Mouse (Mus musculus) adrenal gland, adult 2 months (tissue): ENCODE measurements around the gene Thsd7b. TPM values are rescaled to one million over a fixed set of nuclear protein-coding genes. Genes with fewer than 3 reads are reported as not detected.
A peak's percentile ranks its signal among the peaks of the same experiment; 100 is the strongest.

Experiments used
- DNase-seq: peaks from one replicate; pipeline ENCODE4 v3.0.0; 2021
- polyA plus RNA-seq: library from polyadenylated mRNA; depleted of rRNA; stranded (reverse); fragments of >200 nt; gene quantifications from 2 replicates; pipeline ENCODE4 v1.2.3, GENCODE M21; 2012
- total RNA-seq, 2 experiments: library from RNA; stranded (reverse); gene quantifications; 2 replicates each; pipeline ENCODE4 v1.2.3; 2021

The Thsd7b gene
- total and polyA plus RNA-seq, 3 experiments, result 0.28 to 1.5 (median 0.45) TPM

DNA sequence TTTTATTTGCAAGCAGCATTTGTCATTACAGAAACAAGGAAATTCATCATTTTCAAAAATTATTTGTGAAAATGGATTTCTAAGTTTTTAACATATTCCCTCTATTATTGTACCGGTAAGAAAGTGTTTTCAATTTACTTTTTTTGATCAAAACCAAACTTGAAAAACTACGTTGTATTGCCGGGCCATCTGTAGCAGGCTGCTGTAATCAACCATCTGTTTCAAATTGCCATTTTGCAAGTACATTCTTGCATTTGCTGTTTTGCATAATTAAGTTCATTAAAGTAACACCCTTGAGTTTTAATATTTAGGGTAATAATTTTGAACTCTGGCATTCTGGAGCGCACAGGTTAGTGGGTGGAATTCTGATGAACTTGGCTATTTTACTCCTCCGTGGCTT is 246.6 kb downstream of the Thsd7b start:
- no peak for DNase-seq

DNA sequence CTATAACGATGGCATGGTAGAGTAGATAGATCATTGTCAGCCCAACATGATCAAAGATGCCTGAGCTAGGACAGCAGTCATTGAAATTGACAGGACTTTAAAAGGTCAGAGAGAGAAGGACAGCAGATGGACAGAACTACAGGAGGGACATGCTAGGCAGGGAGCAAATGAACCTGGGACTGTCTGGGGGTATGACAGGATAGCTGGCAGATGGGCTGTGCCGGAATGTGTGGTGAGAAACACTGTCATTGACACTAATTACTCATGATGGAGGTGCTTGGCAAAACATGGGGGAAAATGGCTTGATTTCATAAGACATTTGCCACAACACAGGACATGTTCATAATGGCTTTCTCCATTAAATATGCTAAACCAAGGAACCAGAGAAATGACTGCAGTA is 253.9 kb downstream of the Thsd7b start:
- no peak for DNase-seq

DNA sequence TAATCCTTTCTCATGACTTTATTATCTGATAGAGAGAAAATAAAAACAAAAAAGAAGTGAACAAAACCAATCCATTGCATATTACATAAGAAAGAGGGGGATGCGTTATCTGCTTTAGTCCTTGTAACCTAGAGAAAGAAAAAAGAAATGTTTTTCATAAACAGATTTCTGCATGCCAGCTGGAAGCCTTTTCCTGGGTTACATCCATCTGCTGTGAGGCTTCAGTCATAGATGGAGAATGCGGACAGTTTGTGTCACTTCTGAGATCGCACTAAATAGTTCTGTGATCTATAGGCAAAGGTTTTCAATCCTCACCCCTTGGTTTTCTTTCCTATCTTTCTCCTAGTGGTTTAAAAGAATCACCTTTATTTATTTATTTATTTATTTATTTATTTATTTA is 259.1 kb downstream of the Thsd7b start:
- no peak for DNase-seq

DNA sequence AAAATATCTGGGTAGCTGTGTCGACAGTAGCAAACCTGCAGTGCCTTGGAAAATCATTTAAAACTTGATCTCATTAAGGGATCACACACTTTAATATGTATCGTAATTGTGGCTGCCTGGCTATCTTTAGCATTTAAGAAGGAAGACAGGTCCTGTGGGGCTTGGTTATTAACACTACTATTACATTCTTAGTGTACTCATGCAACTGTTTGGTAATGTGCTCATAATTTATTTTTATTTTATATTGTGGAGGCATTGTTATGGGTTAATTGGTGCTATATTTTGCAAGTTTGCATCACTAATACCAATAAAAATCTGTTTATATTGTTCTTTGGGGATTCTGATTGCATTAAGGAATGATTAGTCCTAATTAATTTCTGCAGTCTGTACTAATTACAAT is 265.4 kb downstream of the Thsd7b start:
- DNase-seq, result no peak

DNA sequence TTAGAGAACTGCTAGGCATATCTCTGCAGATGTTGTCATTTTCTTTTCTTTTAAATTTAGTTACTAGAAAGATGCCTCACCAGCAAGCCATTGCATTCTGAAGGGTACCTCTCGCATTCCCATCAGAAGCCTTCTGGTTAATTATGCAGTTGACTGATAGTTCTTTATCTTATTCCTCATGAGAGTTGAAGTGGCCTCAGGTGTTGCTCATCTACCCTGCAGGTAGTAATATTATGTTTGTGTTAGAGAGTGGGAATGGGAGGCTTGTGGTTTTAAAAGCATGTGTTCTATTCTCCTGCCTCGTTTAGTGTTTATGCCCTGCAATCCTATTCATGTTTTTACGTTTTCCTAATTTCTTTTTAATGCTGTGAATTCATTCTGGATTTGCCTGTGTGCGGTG is 265.9 kb downstream of the Thsd7b start:
- no peak for DNase-seq

DNA sequence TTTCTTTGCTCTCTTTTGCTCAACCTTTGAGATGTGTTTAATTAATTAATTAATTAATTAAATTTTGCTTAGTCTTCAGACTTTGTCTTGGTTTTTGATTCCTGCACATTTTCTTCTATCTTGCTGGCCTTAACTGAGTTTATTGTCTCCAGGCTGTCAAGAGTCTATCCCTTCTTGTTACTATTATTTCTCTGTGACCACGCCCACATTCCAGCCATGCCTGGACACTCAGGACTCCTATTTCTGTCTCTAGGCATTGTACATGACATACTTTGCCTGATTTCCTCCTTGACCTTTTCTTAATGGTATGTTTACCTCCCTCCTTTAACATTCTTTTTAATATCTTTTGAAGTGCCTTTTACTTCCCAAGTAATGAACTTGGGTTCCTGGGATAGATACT is 267.6 kb downstream of the Thsd7b start:
- no peak for DNase-seq

DNA sequence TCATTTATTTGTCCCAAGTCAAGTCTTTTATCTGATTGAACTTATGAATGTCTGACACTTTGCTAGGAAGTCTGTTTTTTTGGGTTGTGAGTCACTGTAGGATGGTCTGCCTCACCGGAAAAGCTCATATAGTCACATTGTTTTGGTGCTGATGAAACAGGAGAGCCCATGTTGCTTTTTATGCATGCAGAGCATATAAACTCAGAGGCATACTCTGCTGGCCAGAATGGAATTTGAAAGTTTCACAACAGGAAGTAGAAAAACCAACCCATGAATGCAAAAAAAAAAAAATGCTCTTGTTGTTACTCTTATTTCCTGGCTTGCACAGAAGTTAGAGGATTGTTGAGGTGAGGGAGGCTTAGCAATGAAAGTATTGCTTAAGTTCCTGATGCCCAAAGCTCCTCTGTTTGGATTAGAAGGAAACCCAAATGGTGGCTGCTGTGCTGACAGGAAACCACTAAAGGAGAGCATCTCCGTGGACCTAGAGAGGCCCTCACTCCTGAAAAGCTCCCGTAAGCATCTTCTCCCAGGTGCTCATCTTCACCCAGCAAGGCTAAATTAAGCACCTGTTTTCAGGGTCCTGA is 269.6 kb downstream of the Thsd7b start:
- no peak for DNase-seq

DNA sequence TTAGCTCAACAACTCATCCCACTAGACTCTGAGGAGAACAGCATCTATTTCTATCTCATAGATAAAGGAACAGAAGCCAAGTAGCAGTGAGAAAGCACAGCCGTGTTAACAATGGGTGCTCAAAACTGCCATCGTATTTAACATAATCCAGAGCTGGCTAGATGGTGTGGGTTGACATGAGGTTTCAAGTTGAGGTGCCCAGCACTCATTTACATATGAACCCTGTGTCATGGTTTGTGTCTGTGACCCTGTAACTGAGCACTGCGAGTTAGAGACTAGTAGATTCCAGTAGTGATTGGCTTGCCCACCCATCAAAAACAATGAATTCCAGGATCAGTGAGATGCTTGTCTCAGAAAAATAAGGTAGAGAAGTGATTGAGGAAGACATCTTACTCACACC is 270.1 kb downstream of the Thsd7b start:
- no peak for DNase-seq

DNA sequence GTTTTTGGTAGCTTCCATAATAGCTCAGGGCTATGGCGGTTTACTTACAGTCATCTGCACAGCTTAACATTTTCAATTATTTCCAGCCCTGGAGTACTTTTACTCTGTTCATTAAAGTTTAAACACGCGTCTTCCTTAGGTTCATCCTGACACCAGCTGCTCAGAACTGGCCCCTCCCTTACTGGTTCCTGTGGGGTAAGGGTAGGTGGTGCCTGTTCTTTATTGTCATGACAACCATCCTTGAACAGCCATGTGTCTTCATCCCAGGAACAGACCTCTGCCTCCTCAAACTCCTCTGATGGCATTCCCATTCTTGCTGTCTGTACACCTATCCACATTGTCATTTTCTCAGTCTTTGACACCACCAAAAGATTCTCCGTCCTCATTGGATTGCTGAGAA is 285.0 kb downstream of the Thsd7b start:
- no peak for DNase-seq

DNA sequence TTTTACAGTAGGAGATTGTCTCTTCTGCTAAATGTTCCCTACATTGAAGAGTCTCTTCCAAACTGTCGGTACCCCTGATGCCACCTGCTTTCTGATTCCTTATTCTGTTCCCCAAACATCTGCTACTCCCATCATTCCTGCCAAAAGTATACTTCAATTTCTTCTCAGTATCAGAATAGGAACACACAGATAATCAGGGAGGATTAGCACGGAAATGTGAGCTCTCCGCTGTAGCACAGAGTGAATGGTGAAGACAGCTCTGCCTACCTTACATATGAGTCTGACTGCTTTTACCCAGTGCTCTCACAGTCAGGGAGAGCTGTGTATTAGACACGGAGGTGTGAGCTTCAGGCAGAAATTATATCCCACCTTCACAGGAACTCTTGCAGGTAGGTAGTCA is 286.0 kb downstream of the Thsd7b start:
- no peak for DNase-seq

DNA sequence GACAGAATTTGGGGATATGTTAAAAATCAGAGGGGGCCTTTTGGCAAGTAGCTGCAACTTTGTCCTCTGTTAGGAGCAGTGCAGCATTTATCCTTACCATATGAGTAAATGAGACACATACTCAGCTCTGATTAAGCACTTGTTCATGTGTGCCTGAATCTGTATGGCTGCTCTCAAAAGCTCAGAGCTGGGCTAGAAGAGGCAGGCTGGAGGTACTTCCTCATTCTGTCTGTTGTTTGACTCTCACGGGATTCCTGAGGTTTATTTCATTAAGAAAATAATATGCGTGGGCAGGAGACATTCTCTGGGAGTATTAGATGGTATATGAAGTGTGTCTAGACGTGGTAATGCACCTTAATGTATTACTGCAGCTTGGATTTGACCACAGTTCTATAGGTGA is 286.7 kb downstream of the Thsd7b start:
- no peak for DNase-seq

DNA sequence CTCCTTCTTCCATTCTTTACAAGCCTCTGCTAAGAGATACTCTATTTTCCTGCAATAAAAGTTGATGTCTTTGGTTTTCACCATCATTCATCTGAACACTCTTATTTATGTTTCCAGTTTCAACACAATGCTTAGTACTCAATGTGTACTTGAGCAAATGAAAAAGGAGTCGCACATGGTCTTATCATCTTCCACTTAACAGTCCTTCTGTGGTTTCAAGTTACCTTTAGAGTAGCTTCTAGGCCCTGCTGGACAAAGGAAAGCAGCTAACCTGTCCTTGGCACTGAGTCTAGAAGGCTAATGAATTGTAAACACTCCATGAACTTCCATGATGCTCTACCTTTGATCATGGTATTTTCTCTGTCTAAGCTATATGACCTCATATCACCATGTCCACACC is 289.6 kb downstream of the Thsd7b start:
- no peak for DNase-seq

DNA sequence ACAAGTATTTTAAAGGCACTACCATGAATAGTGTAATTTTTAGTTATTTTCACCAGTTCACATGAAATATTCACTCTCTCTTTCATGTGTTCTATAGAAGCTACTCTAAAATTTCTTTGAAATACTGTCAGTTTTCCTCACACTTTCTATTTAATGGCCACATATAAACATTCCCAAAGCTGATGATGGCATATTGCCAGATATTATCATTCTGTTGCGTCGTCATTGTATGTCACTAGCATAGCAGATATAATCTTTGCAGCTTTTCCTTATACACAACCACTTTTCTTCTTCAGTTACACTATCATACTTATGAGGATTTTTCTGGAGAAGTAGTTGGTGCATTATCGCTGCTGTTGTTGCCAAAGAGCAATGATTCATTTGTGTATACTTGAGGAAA is 297.4 kb downstream of the Thsd7b start:
- DNase-seq, result no peak

DNA sequence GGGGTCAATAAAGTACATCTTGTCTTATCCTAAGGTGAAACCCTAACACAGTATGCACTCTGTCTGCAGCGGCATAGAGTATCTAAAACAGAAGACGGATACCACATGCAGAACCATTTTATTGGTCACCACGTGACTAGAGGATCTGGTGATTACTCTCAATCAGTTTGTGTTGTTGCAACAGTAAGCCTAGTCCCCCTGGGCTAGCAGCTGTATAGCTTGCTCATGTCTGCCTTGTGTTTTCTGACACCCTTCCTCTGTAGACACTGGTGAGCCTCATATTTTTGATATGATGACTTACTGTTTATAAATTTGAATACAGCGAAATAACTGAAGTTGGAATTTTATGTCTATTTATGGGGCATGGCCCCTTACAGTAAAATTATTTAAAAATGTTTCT is 306.9 kb downstream of the Thsd7b start:
- DNase-seq, result no peak

DNA sequence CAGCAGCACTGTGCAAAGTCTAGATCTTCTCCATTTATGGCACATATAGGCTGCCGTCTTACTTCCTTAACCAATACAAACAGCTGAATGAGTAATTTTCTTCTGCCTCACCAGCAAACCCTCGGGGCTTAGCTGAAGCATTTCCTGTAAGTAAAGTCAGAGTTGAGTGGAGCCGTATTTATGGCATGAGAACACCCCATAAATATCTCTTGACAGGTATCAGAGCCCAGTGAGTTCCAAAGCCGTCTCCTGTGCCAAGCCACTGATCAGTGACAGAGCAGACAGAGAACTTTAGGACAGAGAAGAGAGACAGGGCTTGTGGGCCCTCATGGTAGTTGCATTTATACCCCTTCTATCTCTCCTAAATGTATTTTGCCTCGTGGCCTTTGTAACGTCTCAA is 313.5 kb downstream of the Thsd7b start:
- DNase-seq, result no peak

DNA sequence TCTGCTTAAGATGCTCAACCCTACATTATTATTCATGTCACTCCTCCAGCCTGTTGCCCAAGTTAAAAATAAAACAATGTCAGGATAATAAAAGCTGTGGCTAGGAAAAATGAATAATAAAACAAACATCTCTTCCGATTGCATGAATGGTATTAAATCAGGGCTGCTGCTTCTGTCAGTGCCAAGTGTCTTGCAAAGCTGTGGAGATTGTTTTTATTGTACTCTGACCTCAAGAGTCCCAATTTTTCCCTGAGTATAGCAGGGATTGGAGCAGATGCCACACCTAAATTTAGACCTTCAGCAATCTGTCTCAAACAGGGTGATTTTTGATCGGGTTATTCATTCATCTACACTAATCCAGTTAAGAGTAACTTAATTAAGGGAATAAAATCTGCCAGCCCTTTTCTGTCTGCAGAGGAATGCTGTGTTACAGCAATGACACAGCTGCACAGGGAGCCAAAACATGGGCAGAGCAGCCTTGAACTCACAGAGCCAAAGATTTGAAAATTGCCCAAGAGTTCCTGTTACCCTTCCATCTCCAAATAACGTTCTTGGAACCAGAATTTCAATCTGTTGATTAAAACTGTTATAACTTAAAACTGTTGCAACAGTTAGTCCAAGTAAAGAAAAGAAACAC is 316.4 kb downstream of the Thsd7b start:
- DNase-seq, result peak; percentile 6

DNA sequence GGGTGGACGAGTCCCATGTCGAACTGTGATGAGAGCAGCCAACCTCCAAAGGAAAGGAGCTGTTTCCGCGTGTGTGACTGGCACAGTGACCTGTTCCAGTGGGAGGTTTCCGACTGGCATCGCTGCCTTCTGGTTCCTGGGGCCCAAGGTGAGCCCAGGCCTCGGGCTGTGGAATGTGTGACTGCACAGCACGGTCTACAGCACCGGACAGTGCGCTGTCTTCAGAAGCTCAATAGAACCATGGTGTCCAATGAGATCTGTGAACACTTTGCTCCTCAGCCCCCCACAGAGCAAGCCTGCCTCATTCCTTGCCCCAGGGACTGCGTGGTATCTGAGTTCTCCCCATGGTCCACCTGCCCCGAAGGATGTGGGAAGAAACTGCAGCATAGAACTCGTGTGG is 322.3 kb downstream of the Thsd7b start:
- no peak for DNase-seq

DNA sequence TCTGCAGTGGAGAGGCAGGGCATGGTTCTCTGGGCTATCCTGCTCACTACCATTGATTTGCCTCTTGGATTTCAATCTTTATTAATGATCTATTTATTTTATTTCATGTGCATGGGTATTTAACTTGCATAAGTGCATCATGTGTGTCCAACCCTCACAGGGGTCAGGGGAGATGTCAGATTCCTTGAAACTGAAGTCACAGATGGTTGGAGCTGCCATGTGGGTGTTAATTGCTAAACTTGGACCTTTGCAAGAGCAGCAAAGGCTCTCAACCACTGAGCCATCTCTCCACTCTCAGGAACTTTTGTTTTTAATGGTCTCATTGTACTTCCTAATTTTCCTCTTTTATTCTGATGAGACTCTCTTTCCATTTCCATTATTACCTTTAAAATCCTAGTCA is 327.8 kb downstream of the Thsd7b start:
- no peak for DNase-seq

DNA sequence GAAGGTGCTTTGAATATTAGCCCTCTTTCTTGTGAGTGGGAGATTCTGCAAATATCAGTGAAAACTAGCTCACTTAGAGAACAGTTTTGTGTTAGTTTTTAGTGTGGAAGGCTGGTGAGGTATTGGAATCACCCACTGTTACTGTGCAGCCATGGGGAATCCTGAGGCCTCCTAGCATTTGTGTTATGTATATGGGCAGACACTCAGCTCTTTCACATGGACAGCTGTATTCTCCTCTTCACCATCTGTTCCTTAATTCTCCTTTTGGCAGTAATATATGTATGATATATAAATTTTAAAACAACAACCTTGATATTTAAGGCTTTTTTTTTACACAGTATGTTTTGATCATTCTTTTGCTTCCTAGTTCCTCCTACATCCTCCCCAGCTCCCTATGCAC is 329.2 kb downstream of the Thsd7b start:
- DNase-seq, result no peak

DNA sequence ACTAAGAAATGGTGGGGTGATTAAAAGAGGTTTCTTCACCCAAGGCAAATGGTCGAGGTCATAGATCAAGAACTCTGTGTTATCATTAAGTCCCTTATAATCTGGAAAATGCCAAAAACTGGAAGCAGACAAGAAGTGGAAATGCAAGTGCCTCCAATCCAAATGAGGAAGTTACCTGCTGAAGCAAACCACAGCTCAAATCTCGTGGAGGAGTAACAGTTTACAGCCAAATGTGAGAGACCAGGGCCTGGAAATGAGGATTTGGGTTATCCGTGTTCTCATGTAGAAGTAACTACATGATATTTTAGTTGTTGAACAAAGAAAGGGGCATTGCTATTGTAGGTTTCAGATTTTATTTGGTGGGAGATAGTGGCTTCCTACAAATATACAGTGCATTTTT is 335.3 kb downstream of the Thsd7b start:
- DNase-seq, result no peak

DNA sequence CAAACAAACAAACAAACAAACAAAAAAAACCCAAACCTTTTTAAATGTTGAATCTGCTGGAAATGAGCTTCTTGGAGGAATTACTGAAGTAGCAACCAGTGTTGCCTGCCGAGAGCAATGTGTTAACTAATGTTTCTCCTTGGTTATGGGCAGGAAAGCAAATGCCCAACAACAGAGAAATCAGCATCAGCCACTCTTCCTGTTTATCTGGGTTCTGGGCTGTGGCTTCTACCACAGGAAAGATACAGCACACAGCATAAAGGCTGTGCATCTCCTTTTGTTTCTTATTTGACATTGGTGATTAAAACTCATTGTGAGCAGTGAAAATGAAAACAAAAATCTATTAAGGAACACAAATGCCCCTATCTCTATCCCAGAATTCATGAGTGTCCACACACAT is 343.0 kb downstream of the Thsd7b start:
- no peak for DNase-seq

DNA sequence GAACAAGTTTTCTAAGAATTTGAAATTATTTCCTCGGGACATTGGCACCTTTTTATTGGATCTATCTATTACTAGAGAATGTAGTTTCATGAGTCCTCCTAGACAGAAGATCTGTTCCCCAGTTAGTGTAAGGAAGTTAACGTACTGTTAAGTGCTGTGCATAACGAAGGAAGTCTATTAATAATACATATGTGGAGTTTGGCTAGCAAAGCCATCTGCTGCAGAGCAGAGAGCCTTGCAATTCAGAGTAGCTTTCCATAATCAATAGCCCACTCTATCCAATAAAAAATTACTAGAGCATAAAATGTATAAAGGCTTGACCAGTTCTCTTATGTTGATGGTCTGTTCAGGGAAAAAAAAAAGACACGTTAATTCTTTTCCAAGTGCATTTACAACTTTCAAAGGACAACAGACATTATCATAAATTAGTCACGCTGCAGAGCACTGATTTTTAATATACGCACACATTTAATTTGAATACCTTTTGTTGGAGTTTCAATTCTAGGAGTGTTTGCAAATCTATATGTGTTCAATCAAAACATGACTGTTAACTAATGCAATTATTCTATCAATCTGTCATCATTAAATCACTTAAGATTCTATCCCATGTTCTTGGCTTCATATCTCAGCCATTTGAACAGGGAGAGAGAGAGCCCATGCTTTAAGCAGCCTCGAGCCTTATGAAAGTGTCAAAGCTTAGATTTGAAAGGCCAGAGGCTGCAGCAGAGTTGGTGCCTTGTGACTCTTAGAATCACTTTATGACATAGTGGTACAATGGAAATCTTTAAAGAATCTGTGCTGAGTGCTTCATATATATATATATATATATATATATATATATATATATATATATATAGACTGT is 346.6 kb downstream of the Thsd7b start:
- DNase-seq, result no peak

DNA sequence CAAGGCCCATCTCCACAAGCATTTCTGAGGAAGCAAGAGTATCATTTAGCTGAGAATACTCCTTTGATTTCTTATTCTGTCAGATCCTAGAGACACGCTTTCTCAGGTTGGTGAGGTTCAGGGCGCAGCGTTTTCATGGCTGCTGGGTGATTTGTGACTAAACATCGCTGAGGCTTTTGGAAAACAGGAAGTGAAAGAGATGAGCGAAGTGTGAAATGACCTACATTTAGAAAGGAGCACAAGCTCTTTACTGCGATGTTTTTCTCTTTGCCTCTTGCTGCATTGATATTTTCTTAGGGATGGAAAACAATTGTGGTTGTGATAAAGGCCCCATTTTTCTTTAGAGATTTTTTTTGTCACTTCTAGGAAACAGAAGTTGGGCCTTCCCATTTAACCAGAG is 351.4 kb downstream of the Thsd7b start:
- DNase-seq, result no peak

DNA sequence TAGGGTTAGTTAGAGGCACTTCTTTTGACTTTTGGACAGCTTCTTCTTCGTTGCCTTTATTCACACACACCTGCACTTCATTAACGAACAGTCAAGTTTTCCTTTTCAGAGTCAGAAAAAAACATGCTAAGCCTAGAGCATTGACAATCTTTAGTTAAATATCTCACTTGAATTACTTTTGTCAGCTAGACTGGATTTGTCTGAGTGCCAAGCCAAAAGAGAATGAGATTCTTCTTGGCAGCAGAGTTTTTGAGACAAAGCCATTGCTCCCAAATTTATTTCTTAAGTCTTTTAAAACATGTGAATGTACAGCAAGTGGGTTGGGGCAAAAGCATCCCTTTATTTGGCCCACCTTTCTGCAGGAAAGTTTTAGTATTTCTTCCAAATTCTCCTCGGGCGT is 362.0 kb downstream of the Thsd7b start:
- no peak for DNase-seq
